Mouse (Mus musculus) intestine, embryonic 16.5 days (tissue): Measurements from ENCODE around the gene Oscp1. TPM values are rescaled to one million over a fixed set of nuclear protein-coding genes. Genes with fewer than 3 reads are reported as not detected.
"Not testable (repeated sequence)": the region's sequence is repeated elsewhere in the genome, so short reads cannot be mapped to it uniquely, and the experiment has no call there.

Experiments
- ATAC-seq: fragments of 200-750 bp; cut with Nextera tagmentation; 2 replicates; pipeline ENCODE4 v1.8.0; 2017; ENCODE audit warnings: moderate TSS enrichment, moderate library complexity
- H3K27ac ChIP-seq: fragments of 300-500 bp; sonication (generic); 2 replicates; pipeline ENCODE4 v1.5.1; 2014; ENCODE audit warnings: mild to moderate bottlenecking, low read length
- H3K27me3 ChIP-seq: fragments of 300-500 bp; sonication (generic); replicated peaks from 2 replicates; pipeline ENCODE4 v1.6.1; 2014; ENCODE audit warnings: low read length, control low read depth, mixed read lengths; ENCODE audit not compliant: control insufficient read depth, insufficient read depth
- H3K36me3 ChIP-seq: fragments of 300-500 bp; sonication (generic); 2 replicates; pipeline ENCODE4 v1.6.1; 2014; ENCODE audit warnings: low read length, control low read depth; ENCODE audit not compliant: control insufficient read depth, insufficient read depth
- H3K4me1 ChIP-seq: fragments of 300-500 bp; sonication (generic); 2 replicates; pipeline ENCODE4 v1.6.1; 2014; ENCODE audit warnings: low read length, control low read depth, mixed read lengths; ENCODE audit not compliant: control insufficient read depth, insufficient read depth
- H3K4me2 ChIP-seq: fragments of 300-500 bp; sonication (generic); 2 replicates; pipeline ENCODE4 v1.6.1; 2014; ENCODE audit warnings: low read depth, low read length, control low read depth
- H3K4me3 ChIP-seq: fragments of 300-500 bp; sonication (generic); 2 replicates; pipeline ENCODE4 v1.5.1; 2014; ENCODE audit warnings: mild to moderate bottlenecking, low read length
- H3K9ac ChIP-seq: fragments of 300-500 bp; sonication (generic); 2 replicates; pipeline ENCODE4 v1.6.1; 2014; ENCODE audit warnings: low read depth, low read length
- H3K9me3 ChIP-seq: fragments of 300-500 bp; sonication (generic); 2 replicates; pipeline ENCODE4 v1.6.1; 2016; ENCODE audit warnings: low read length, control low read depth; ENCODE audit not compliant: control insufficient read depth
- WGBS: fragments of 180-500 bp; shearing (Covaris S2); extraction: QIAGEN DNeasy Blood & Tissue Kit; methylation state at CpG from one replicate; pipeline ENCODE4 v1.1.7; 2014; 5-methylcytosine and 5-hydroxymethylcytosine counted together
- polyA plus RNA-seq: library from polyadenylated mRNA; unstranded; fragments of >200 nt; fragmentation: Nextera tagmentation; extraction: Ambion mirVana; gene quantifications from 2 replicates; pipeline ENCODE4 v1.2.1, GENCODE M21; 2015

Gene Oscp1
- polyA plus RNA-seq, 1 experiment from 2014 or later = 11.1 TPM

DNA sequence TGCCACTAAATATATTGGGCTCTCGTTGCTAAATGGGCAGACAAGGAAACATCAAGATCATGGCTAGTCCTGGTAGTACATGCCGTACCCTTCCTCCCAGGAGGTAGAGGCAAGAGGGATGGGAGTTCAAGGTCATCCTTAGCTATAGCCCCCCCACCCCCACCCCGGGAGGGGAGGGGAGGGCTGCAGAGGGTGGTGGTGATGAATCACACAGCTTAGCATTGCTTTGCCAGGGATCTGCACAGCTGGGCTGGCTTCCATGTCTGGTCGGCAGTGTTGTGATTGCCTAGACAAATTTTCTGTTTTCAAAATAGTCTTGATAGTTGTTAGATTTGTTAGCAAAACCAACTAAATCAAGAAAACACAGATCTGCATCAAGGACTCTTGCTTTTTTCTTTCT lies 20.9 kb downstream of the Oscp1 start:
- Histone ChIP-seq H3K4me2 (no peak overlapping the region), H3K4me1 (no peaks in the 10 kb centered on the region), H3K4me3 (no peak overlapping the region), H3K9me3 (no peaks in the 10 kb centered on the region), H3K27ac (no peak overlapping the region), H3K36me3 (no peaks in the 10 kb centered on the region), H3K27me3 (no peaks in the 10 kb centered on the region), H3K9ac (no peak overlapping the region)
- whole genome bisulfite sequencing = 79% methylated on average over 4 of the region's 4 CpGs
- no peak for ATAC-seq

DNA sequence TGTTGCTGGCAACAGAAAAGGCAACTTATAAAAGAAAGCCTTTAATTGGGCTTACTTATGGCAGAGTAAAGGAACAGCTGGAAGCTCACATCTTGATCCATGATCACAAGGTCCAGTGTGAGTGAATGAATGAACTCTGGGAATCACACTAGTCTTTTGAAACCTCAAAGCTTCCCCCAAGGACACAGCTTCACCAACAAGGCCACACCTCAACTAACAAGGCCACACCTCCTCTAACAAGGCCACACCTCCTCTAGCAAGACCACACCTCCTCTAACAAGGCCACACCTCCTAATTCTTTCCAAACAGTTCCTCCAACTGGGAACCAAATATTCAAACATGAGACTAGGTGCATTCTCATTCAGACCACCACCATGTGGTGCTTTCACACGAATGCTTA lies 23.2 kb downstream of the Oscp1 start:
- no peaks in the 10 kb centered on the region for H3K27me3 ChIP-seq
- WGBS = 93% methylated on average over 1 of the region's 1 CpGs
- no peak for ATAC-seq
- no peaks in the 10 kb centered on the region; the same call in 1 of the 2 replicates for H3K4me1 ChIP-seq
- no peak overlapping the region for H3K4me3 ChIP-seq
- H3K27ac ChIP-seq = no peak overlapping the region
- H3K9me3 ChIP-seq = no peaks in the 10 kb centered on the region
- no peak overlapping the region for H3K4me2 ChIP-seq
- H3K9ac ChIP-seq = no peak overlapping the region
- no peaks in the 10 kb centered on the region for H3K36me3 ChIP-seq

DNA sequence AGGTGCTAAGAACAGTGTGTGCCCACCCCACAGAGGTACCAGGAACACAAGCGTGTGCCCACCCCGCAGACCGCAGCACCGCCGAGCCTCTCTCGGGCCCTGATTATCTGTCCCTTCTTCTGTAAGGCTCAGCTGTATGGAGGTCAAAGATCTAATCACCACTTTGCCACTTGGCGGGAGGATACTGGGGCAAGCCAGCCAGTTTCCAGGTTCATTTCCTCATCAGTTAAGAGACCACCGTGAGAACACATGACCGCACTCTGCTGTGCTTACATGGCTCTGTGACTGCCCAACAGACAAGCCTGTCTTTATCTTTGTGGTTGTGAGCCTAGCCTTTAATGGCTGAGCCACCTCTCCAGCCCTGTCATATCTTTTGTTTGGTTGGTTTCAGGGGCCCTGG lies 24.7 kb downstream of the Oscp1 start:
- Histone ChIP-seq H3K4me3 (no peak overlapping the region), H3K4me2 (no peak overlapping the region), H3K36me3 (no peaks in the 10 kb centered on the region), H3K4me1 (no peaks in the 10 kb centered on the region; the same call in 1 of the 2 replicates), H3K9ac (no peak overlapping the region), H3K27ac (no peak overlapping the region), H3K27me3 (no peaks in the 10 kb centered on the region), H3K9me3 (no peaks in the 10 kb centered on the region)
- WGBS = 86% methylated on average over 9 of the region's 9 CpGs
- ATAC-seq = peak; percentile 35

DNA sequence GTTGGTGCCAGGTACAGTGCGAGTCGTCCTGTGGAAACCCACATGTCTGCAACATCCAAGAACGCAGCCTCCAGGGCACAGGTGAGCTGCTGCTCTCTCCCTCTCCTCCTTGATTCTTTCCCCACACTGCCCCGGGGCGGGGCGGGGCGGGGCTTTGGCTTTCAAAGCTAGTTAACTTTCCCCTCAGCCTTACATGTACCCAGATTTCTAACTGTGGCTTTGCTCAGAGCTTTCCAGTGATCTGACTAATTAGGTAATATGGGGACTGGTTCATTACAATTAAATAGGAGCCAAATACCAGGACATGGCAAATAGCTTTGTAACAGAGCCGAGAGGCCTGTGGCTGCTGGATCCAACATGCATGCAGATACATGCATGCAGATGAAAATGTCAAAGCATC lies 26.0 kb downstream of the Oscp1 start:
- Histone ChIP-seq H3K27me3 (no peaks in the 10 kb centered on the region), H3K9me3 (no peaks in the 10 kb centered on the region), H3K4me3 (no peak overlapping the region), H3K4me2 (no peak overlapping the region), H3K4me1 (no peaks in the 10 kb centered on the region; the same call in 1 of the 2 replicates), H3K9ac (no peak overlapping the region), H3K27ac (no peak overlapping the region), H3K36me3 (no peaks in the 10 kb centered on the region)
- WGBS = 68% methylated on average over 8 of the region's 8 CpGs
- no peak for ATAC-seq

DNA sequence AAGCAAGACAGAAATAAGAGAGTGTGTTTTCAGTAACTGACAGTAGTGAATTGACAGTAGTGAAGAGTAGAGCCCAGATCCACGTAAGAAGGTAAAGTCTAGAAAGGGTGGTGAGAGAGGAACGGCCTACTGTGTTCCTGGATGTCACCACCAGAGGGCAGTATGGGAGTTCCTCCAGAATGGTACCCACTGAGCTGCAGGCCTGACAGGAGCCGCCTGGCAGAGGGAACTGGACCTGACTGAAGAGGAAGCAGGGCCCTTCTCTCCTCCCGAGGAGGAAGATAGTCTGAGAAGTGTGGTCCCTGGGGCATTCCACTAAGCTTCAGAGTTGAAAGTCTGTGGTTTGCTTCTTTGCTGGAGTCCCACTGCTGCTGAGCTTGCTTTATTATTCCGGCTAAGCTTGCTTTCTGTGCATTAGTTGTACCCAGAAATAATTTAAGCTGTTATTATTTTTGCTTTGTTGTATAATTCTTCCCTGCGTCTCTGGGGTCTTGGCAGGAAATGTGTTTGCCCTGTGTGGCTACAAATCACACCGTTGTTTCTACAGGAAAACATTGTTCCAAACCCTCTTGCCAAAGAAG lies 27.7 kb downstream of the Oscp1 start:
- H3K4me1 ChIP-seq = peaks cover 4% of the 10 kb centered on the region
- H3K4me2 ChIP-seq = no peak overlapping the region
- H3K9me3 ChIP-seq = no peaks in the 10 kb centered on the region
- ATAC-seq = peak; percentile 86
- H3K27ac ChIP-seq = no peak overlapping the region
- 26% methylated on average over 7 of the region's 7 CpGs for WGBS
- H3K27me3 ChIP-seq = no peaks in the 10 kb centered on the region
- H3K36me3 ChIP-seq = no peaks in the 10 kb centered on the region
- no peak overlapping the region for H3K9ac ChIP-seq
- no peak overlapping the region for H3K4me3 ChIP-seq

DNA sequence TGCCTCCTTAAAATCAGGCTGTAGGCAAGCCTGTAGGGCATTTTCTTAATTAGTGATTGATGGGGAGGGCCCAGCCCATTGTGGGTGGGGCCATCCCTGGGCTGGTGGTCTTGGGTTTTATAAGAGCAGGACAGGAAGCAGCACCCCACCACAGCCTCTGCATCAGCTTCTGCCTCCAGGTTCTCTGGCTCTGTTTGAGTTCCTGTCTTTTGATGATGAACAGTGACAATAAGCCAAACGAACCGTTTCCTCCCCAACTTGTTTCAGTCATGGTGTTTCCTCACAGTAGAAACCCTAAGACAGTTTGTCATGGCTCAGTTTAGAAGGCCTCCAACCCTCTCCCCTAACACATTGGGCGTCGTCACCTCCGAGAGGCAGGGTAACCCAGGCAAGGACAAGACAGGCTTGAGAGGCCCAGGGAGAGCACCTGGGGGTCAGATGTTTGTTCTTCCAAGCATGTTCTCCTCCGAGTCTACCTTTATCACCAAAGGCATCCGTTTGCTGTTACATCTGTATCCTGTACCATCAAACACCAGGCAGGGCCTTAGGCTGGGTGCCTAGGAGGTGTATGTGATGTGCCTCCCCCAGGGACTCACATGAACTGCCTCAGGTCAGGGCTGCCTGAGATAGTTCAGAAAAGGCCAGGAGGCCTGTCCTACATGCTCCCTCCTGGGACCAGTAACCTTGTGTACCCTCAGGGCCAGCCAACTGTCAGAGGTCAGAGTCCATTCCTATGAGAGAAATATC lies 31.9 kb downstream of the Oscp1 start:
- H3K27ac ChIP-seq = no peak overlapping the region
- WGBS = 59% methylated on average over 7 of the region's 7 CpGs

DNA sequence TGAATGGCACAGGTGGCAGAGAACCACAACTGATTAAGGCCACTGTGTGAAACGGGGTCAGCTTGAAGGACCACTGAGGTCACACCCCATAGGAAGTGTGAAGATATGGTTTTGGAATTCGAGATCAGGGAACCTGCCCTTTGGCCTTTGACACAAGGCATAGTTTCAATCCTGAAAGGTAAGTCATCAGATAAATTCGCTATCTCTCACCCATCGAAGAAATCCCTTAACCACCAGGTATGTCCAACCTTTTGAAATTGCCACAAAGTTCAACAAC lies 32.4 kb downstream of the Oscp1 start:
- Histone ChIP-seq H3K27me3 (no peaks in the 10 kb centered on the region), H3K9ac (no peak overlapping the region), H3K36me3 (no peaks in the 10 kb centered on the region), H3K4me2 (no peak overlapping the region), H3K9me3 (no peaks in the 10 kb centered on the region), H3K4me3 (no peak overlapping the region), H3K4me1 (peaks cover 4% of the 10 kb centered on the region), H3K27ac (no peak overlapping the region)
- ATAC-seq = no peak
- WGBS = 67% methylated on average over 4 of the region's 4 CpGs

More for the DNA sequence above, 31.9 kb downstream of the Oscp1 start:
- no peaks in the 10 kb centered on the region for H3K36me3 ChIP-seq
- H3K4me2 ChIP-seq = no peak overlapping the region
- no peak overlapping the region for H3K9ac ChIP-seq
- no peaks in the 10 kb centered on the region for H3K9me3 ChIP-seq
- peaks cover 4% of the 10 kb centered on the region for H3K4me1 ChIP-seq
- no peaks in the 10 kb centered on the region for H3K27me3 ChIP-seq
- ATAC-seq = peak; percentile 44; the same call in 1 of the 2 replicates
- no peak overlapping the region for H3K4me3 ChIP-seq

DNA sequence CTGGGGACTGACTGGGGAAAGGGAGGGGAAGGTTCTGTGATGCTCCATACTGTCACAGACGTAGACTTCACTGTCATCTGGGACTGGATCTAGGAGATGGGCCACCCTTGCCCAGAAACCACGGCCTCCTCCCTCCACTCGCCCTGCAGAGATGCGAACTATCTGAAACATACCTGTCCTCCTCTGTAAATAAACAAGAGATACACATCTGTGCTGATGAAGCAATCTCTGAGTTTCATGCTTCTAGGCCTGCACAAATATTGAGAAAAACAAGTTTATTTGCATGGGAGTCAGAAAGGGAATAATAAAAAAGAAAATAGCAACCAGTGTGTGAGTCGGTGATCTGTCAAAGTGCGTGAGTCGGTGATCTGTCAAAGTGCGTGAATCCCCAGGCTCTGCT lies 33.5 kb downstream of the Oscp1 start:
- Histone ChIP-seq H3K4me3 (no peak overlapping the region), H3K9me3 (no peaks in the 10 kb centered on the region), H3K27ac (no peak overlapping the region), H3K27me3 (no peaks in the 10 kb centered on the region), H3K4me2 (no peak overlapping the region), H3K36me3 (no peaks in the 10 kb centered on the region), H3K4me1 (peaks cover 4% of the 10 kb centered on the region; the same call in 1 of the 2 replicates), H3K9ac (no peak overlapping the region)
- 78% methylated on average over 8 of the region's 8 CpGs for WGBS
- ATAC-seq = no peak

DNA sequence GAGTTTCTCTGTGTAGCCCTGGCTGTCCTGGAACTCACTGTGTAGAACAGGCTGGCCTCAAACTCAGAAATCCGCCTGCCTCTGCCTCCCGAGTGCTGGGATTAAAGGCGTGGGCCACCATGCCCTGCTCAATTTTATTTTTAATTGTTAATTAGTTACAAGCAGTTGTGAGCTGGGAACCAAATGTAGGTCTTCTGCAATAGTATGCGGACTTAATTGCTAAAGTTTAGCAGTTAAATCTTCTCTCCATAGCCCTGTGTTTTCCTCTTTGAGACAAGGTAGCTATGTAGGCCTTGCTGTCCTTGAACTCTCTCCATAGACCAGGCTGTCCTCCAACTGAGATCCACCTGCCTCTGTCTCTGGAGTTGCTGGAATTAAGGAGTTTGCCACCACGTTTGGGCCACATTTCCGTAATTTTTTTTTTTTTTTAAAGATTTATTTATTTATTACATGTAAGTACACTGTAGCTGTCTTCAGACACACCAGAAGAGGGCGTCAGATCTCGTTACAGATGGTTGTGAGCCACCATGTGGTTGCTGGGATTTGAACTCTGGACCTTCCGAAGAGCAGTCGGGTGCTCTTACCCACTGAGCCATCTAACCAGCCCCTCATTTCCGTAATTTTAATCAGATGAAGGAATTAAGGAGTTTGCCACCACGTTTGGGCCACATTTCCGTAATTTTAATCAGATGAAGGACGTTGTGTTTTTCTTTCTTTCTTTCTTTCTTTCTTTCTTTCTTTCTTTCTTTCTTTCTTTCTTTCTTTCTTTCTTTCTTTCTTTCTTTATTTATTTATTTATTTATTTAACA lies 37.5 kb downstream of the Oscp1 start:
- H3K4me1 ChIP-seq, H3K27ac ChIP-seq, H3K9me3 ChIP-seq, H3K4me3 ChIP-seq, H3K36me3 ChIP-seq, H3K27me3 ChIP-seq, H3K9ac ChIP-seq: not testable (repeated sequence)
- 59% methylated on average over 14 of the region's 14 CpGs for WGBS
- 0 out of 2 replicates have a peak, but pooled peaks have one; percentile 18 for ATAC-seq
- H3K4me2 ChIP-seq = peak overlapping the region; percentile 63; the same call in 1 of the 2 replicates
